Mouse (Mus musculus): Measurements from ENCODE around the gene Parm1. TPM values are rescaled to one million over a fixed set of nuclear protein-coding genes. Genes with fewer than 3 reads are reported as not detected.

Parm1 gene
- polyA plus RNA-seq, 1 experiment from 2014 or later = 8.0 TPM

DNA sequence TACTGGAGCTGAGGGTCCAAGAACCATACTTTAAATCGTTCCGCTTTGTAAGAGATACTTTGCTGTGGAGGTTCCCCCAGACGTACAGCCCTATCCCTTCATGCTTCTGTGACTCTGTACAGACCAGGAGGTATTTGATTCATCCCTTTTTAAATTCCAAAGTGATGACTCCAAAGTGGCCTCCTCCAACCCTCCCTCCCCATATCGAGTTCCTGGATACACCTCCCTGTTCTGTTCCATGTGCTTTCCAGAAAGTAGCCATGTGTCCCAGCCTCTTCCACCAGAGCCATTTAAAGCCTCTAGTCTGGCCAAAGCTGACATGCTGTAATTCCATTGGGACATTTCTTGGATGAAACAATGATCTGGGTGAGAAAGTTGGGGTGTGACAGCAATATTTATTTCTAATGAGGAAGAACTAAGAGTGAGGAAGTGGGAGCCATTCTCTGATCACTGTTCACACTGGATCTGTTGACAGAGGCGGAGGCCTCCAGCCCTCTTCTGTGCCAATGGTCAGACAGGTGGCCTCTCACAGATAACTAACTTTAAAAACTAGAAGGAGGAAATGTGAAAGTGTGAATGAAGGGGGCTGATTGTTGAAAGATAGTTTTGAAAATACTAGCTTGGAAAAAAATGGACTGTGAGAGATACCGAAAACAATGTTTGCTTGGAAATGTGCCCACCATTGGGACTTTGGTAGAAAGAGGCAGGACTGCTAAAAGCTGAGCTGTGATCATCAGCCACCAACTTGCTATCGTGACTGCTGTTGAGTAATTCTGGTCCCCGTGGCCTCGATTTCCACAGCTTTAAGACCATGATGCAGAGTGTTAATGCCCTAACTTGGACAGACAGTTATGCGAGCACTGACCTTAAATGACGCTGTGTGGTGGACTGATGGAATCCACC, 100.2 kb downstream of the Parm1 start:
- H3K4me3 ChIP-seq = no peak overlapping the region
- ATAC-seq (ENCODE audit: low FRiP score) = no peak
- WGBS = 88% methylated on average over 11 of the region's 11 CpGs
- H3K27me3 ChIP-seq = no peaks in the 10 kb centered on the region
- no peaks in the 10 kb centered on the region for H3K36me3 ChIP-seq
- H3K4me2 ChIP-seq (replicated peaks) = no peak overlapping the region
- H3K27ac ChIP-seq = no peak overlapping the region
- no peak overlapping the region for H3K9ac ChIP-seq
- no peaks in the 10 kb centered on the region for H3K4me1 ChIP-seq
- H3K9me3 ChIP-seq (replicated peaks) = no peaks in the 10 kb centered on the region

DNA sequence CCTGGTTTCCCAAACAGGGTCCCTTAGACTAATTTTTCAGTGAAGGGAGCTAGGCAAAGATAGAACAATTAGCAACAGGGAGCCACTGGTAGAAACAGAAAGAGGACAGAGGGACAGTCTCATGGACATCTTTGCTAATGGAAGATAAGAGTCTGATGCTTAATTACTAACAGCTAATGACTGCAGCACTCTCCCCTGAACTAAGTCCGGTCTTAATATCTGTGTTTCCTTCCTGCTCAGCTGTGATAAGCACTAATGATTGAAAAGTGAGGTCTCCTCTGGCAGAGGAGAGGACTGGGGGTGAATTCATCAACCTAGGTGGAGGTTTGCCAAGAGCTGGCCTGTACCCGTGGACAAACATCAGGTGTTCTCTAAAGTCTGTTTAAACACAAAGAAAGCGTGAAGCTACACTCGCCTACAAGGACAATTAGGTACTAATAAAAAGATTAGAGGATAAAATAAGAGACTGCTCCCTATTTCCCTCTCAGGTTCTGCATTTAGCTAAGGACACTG, 101.3 kb downstream of the Parm1 start:
- no peak for ATAC-seq (ENCODE audit: low FRiP score)
- H3K27ac ChIP-seq = no peak overlapping the region
- H3K9ac ChIP-seq = no peak overlapping the region
- no peak overlapping the region for H3K4me2 ChIP-seq (replicated peaks)
- WGBS = 87% methylated on average over 4 of the region's 4 CpGs
- no peaks in the 10 kb centered on the region for H3K4me1 ChIP-seq
- H3K9me3 ChIP-seq (replicated peaks) = no peaks in the 10 kb centered on the region
- H3K36me3 ChIP-seq = no peaks in the 10 kb centered on the region
- H3K27me3 ChIP-seq = no peaks in the 10 kb centered on the region
- H3K4me3 ChIP-seq = no peak overlapping the region

DNA sequence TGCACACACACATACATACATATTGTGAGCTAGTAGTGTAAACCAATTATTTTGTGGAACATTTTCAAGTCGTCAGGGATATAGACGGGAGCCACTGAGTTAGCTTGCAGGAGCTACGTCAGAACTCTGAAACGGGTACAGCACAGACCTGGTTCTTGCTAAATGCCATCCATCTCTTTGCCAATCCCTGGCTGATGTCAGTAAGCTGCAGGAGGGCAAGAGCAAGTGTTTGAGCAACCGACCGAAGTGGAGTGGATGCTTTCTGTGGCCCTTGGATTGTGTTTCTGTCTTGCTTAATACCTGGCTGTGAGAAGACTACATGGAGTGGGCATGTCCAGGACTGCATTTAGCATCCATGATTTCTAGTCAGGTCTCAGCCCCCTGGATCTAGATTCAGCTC, 103.8 kb downstream of the Parm1 start:
- Histone ChIP-seq H3K27ac (no peak overlapping the region), H3K9ac (no peak overlapping the region), H3K4me1 (no peaks in the 10 kb centered on the region), H3K36me3 (no peaks in the 10 kb centered on the region), H3K4me2 (replicated peaks) (no peak overlapping the region), H3K9me3 (replicated peaks) (no peaks in the 10 kb centered on the region), H3K4me3 (no peak overlapping the region), H3K27me3 (no peaks in the 10 kb centered on the region)
- no peak for ATAC-seq (ENCODE audit: low FRiP score)
- 93% methylated on average over 6 of the region's 6 CpGs for WGBS

DNA sequence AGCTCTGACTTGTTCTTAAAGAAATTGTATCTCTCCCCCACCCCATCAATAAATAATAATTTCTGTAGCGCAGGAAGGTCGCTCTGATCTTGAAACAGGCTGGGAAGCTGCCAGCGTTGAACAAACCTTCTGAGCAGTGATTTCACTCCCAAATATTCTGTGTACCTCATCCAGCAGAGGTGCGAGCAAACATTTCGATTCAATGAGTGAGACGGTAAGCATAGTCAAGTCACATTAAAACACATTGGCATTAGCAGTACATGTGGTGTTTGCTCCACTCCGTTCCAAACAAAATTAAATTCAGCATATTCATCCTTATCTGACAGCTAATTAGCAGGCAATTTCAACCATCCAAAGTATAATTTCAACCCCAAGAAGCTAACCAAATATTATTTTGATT, 109.4 kb downstream of the Parm1 start:
- 93% methylated on average over 7 of the region's 7 CpGs for WGBS
- Histone ChIP-seq H3K4me1 (no peaks in the 10 kb centered on the region), H3K4me2 (replicated peaks) (no peak overlapping the region), H3K9ac (no peak overlapping the region), H3K9me3 (replicated peaks) (no peaks in the 10 kb centered on the region), H3K4me3 (no peak overlapping the region), H3K27ac (no peak overlapping the region), H3K27me3 (no peaks in the 10 kb centered on the region), H3K36me3 (no peaks in the 10 kb centered on the region)
- no peak for ATAC-seq (ENCODE audit: low FRiP score)

DNA sequence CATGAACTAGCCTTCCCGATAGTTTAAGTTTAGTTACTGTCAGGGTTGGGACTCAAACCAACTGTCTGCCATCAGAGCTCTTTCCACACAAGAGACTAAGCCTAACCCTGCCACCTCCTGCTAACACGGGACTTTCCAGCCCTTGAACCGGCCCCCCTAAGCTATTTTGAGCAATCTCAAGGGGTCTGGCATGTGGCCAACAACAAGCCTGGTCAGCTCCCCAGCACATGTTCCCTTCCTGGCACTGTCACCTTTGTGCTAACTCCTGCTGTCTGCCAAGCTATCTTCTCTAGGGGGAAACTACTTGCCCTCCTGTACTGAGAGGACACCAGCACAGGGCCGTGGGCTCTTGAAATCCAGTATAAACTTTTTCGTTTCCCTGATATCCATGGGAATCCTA, 112.1 kb downstream of the Parm1 start:
- Histone ChIP-seq H3K27ac (no peak overlapping the region), H3K27me3 (no peaks in the 10 kb centered on the region), H3K9me3 (replicated peaks) (no peaks in the 10 kb centered on the region), H3K4me1 (no peaks in the 10 kb centered on the region), H3K4me3 (no peak overlapping the region), H3K4me2 (replicated peaks) (no peak overlapping the region), H3K9ac (no peak overlapping the region), H3K36me3 (no peaks in the 10 kb centered on the region)
- ATAC-seq (ENCODE audit: low FRiP score) = no peak
- 73% methylated on average over 5 of the region's 5 CpGs for WGBS

DNA sequence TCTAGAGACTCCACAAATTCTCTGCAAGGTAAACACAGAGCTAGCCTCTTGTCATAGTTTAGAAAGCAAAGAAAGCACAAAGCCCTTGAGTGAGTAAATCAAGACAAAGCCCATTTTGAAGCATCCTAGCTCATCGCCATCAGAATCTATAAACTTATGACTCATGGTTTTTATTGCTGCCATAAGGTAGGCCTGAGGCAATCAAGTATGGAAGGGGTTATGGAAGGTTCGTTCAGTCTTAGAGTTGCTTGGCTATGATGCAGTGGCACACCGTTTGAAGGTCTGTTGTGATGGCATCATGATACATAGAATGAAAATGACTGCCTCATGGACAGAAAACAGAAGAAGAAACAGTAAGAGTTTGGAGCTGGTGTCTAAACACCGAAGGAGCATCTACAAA, 133.9 kb downstream of the Parm1 start:
- Histone ChIP-seq H3K9ac (no peak overlapping the region), H3K27ac (no peak overlapping the region), H3K4me3 (no peak overlapping the region), H3K9me3 (replicated peaks) (no peaks in the 10 kb centered on the region), H3K27me3 (no peaks in the 10 kb centered on the region; the same call in 1 of the 2 replicates), H3K4me1 (no peaks in the 10 kb centered on the region), H3K4me2 (replicated peaks) (no peak overlapping the region), H3K36me3 (no peaks in the 10 kb centered on the region)
- ATAC-seq (ENCODE audit: low FRiP score) = no peak
- WGBS = 92% methylated on average over 4 of the region's 4 CpGs

DNA sequence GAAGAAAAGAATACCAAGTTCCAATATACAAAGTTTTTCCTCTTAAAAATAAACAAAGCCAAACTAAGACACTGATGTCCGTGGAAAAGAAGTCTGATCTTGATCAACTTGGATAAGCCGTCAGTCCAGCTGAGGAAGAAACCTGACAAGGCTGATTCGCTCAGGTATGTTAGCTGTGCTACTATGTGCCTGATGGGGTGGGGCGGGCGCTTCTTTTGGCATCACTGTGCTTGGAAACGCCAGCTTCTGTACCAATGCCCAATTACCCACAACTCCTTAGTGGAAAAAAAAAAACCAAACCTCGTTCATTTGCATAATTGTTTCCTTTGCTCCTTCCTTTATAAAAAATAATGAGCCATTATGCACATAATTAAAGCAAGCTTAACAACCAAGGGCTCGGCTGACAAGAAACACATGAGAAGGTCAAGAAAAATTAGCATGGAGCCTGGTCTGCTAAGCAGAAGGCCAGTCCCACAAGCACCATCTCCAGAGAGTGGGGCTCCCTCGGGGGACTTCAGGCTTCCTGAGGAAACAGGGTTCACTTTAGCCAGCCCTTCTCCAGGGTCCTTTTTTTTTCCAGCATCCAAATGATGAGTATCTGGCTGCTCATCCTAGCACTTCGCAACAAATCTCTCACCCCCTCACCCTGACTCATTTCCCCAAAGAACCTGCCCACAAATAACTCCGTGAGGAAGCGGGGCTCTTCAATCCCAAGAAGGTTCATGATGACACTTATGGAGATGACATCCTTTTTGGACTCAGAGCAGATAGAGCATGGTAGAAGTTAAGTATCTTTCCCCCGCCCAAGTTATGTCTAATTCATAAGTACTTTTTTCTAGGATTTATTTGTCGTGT, 135.9 kb downstream of the Parm1 start:
- no peak overlapping the region for H3K4me3 ChIP-seq
- no peaks in the 10 kb centered on the region; the same call in 1 of the 2 replicates for H3K27me3 ChIP-seq
- 81% methylated on average over 14 of the region's 14 CpGs for WGBS

DNA sequence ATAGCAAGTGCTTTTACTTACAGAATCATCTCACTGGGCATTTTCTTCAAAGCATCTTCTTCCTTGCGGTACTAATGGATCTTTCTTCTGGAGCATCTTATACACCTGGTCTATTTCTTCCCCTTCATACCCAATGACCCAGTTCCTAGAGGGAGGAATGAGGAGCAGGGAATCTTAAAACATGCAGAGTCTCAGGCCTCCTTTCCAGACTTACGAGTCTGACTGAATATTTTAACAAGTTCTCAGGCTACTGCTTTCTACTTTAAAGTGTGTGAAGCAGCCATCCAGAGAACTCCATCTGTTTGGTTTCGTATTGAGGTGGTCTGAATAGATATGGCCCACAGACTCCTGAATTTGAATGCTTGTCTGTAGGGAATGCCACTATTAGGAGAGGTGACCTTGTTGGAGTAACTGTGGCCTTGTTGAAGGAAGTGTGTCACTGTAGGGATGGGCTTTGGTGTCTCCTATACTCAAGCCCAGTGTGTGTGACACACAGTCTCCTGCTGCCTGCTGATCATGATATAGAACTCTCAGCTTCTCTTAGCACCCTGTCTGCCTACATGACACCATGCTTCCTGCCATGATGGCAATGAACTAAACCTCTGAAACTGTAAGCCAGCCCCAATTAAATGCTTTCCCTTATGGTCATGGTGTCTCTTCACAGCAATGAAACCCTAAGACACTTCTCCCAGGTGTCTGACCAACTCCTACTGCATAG, 137.1 kb downstream of the Parm1 start:
- H3K4me3 ChIP-seq = no peak overlapping the region
- no peaks in the 10 kb centered on the region for H3K9me3 ChIP-seq (replicated peaks)
- no peaks in the 10 kb centered on the region; the same call in 1 of the 2 replicates for H3K27me3 ChIP-seq
- no peaks in the 10 kb centered on the region for H3K4me1 ChIP-seq
- H3K9ac ChIP-seq = no peak overlapping the region
- no peak overlapping the region for H3K27ac ChIP-seq
- no peak overlapping the region for H3K4me2 ChIP-seq (replicated peaks)
- WGBS = 93% methylated on average over 3 of the region's 3 CpGs
- ATAC-seq (ENCODE audit: low FRiP score) = no peak
- H3K36me3 ChIP-seq = no peaks in the 10 kb centered on the region

More for the DNA sequence above, 135.9 kb downstream of the Parm1 start:
- Histone ChIP-seq H3K36me3 (no peaks in the 10 kb centered on the region), H3K4me2 (replicated peaks) (no peak overlapping the region), H3K4me1 (no peaks in the 10 kb centered on the region), H3K27ac (no peak overlapping the region), H3K9ac (no peak overlapping the region), H3K9me3 (replicated peaks) (no peaks in the 10 kb centered on the region)
- ATAC-seq (ENCODE audit: low FRiP score) = no peak

DNA sequence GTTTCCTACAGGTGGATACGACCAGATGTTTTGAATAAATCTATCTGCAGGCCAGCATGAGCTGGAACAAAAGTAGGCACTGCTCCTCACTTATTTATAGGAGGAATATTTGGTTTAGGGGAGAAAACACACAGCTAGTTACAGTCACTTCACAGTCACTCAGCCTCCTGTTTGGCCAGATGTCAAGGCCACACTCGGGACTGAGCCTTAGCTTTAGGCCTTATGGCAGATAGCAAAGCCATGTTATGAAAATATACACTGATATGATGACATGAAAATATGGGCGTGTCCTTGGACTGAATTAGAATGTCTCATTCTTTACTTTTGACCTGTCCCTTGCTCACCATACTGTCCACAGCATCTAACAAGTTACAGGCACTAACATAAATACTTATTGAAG, 137.8 kb downstream of the Parm1 start:
- H3K4me1 ChIP-seq = no peaks in the 10 kb centered on the region
- 75% methylated on average over 3 of the region's 3 CpGs for WGBS
- H3K4me2 ChIP-seq (replicated peaks) = no peak overlapping the region
- H3K4me3 ChIP-seq = no peak overlapping the region
- no peak for ATAC-seq (ENCODE audit: low FRiP score)
- H3K36me3 ChIP-seq = no peaks in the 10 kb centered on the region
- H3K9me3 ChIP-seq (replicated peaks) = no peaks in the 10 kb centered on the region
- no peak overlapping the region for H3K27ac ChIP-seq
- no peak overlapping the region for H3K9ac ChIP-seq
- no peaks in the 10 kb centered on the region; the same call in 1 of the 2 replicates for H3K27me3 ChIP-seq

DNA sequence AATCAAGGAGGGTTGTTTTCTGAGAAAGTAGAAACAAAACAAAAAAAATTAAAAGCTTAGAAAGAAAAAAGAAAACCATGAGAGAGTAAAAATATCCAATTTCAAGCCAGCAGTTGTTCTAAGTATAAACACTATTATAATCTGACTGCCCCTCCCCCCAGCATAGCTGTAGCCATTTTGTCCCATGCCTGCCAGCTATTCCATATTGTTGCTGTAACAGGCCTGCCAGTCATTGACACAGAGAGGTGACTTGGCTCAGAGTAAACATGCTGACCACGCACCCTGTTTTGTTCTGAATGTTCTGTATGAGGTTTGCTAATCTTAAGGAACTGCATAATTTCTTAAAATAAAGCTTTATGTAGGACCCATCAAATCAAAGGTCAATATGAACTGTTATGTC, 145.3 kb downstream of the Parm1 start:
- H3K36me3 ChIP-seq = no peaks in the 10 kb centered on the region
- no peak overlapping the region for H3K9ac ChIP-seq
- 93% methylated on average over 1 of the region's 1 CpGs for WGBS
- no peaks in the 10 kb centered on the region for H3K4me1 ChIP-seq
- H3K27ac ChIP-seq = no peak overlapping the region
- ATAC-seq (ENCODE audit: low FRiP score) = no peak
- no peaks in the 10 kb centered on the region for H3K27me3 ChIP-seq
- no peaks in the 10 kb centered on the region for H3K9me3 ChIP-seq (replicated peaks)
- no peak overlapping the region for H3K4me2 ChIP-seq (replicated peaks)
- H3K4me3 ChIP-seq = no peak overlapping the region

DNA sequence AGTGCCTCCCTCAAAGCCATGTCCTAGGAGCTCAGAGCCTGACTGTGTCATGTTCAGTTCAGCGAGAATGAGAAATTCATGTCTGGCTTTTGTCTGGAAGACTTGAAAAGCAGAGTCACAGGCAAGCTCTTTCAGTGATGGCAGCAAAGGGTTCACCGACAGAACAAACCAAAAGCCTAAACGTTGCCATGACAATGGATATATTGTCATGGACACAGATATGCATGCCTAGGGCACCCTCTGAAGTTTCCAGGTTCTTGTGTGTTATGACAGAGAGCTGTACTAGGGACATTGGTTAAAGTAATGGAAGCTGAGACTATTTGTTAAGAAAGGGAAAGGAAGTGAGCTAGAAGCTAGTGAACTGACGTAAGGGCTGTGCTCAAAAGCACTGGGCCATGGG, 149.7 kb downstream of the Parm1 start:
- Histone ChIP-seq H3K9ac (no peak overlapping the region), H3K4me3 (no peak overlapping the region), H3K27ac (no peak overlapping the region), H3K9me3 (replicated peaks) (no peaks in the 10 kb centered on the region), H3K36me3 (no peaks in the 10 kb centered on the region), H3K27me3 (no peaks in the 10 kb centered on the region), H3K4me1 (no peaks in the 10 kb centered on the region), H3K4me2 (replicated peaks) (no peak overlapping the region)
- no peak for ATAC-seq (ENCODE audit: low FRiP score)
- 57% methylated on average over 4 of the region's 4 CpGs for WGBS

DNA sequence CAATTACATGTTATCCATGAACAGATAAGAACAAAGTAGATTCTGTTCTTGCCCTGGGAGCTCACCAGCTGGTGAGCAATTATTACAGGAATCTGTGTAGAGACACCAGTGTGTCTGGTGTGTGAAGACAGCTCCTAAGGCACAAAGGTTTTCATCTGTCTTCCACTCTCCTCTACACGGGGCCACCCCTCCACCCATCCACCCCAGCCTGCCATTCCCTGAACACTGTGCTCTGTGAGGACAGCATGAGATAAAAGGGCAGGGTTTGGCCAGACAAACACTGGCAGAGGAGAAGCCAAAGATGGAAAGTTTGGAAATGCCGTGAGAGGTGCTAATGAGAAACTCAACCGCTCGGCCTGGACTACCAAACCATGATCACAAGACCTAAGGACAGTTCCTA, 151.8 kb downstream of the Parm1 start:
- no peak overlapping the region for H3K4me3 ChIP-seq
- H3K36me3 ChIP-seq = no peaks in the 10 kb centered on the region
- H3K4me1 ChIP-seq = no peaks in the 10 kb centered on the region
- H3K27me3 ChIP-seq = no peaks in the 10 kb centered on the region
- no peak for ATAC-seq (ENCODE audit: low FRiP score)
- no peak overlapping the region for H3K27ac ChIP-seq
- no peak overlapping the region for H3K9ac ChIP-seq
- no peaks in the 10 kb centered on the region for H3K9me3 ChIP-seq (replicated peaks)
- H3K4me2 ChIP-seq (replicated peaks) = no peak overlapping the region
- 89% methylated on average over 4 of the region's 4 CpGs for WGBS

Measured in hindbrain, embryonic 12.5 days (tissue).